Mouse (Mus musculus): ENCODE measurements at regions not wholly inside any gene's neighbourhood (a gene's known extent, or its start where the extent isn't known, plus 50 kb on each side); places are given as distances from the start of the nearest gene placed in this dataset.

GRCm38 (mm10) chr3:58173821-58174220, 240.7 kb upstream of the Tsc22d2 start:
- no peak for TF ChIP-seq EP300 (IDR thresholded peaks at IDR 0.05; ENCODE audit: low read depth in 1 of 2, low read length in 2 of 2)
- no peak for TF ChIP-seq CTCF (IDR thresholded peaks at IDR 0.05 in 2 of 3, conservative IDR thresholded peaks at IDR 0.05 in 1 of 3; ENCODE audit: control insufficient read depth in 1 of 3, insufficient read depth in 1 of 3, low read depth in 2 of 3, low read length in 3 of 3, poor library complexity in 1 of 3, severe bottlenecking in 1 of 3)
- no peak for TF ChIP-seq POLR2AphosphoS5 (IDR thresholded peaks at IDR 0.05; ENCODE audit: borderline replicate concordance, low read depth, low read length)
- no peak for TF ChIP-seq POLR2A (IDR thresholded peaks at IDR 0.05; ENCODE audit: control insufficient read depth in 1 of 2, insufficient read depth in 1 of 2, low read depth in 1 of 2, low read length in 2 of 2, poor library complexity in 1 of 2)
- no peak for TF ChIP-seq NRF1 (IDR thresholded peaks at IDR 0.05; ENCODE audit: insufficient read depth, low read depth, low read length, poor library complexity, severe bottlenecking)
- TF ChIP-seq ZKSCAN1 (IDR thresholded peaks at IDR 0.05; ENCODE audit: low read depth, low read length): no peak
- no peak for TF ChIP-seq MAZ (IDR thresholded peaks at IDR 0.05; ENCODE audit: low read depth, low read length)
- TF ChIP-seq BHLHE40 (IDR thresholded peaks at IDR 0.05; ENCODE audit: borderline replicate concordance, low read depth, low read length): no peak
- no peak for TF ChIP-seq RCOR1 (IDR thresholded peaks at IDR 0.05; ENCODE audit: low read depth, low read length)
- TF ChIP-seq CHD2 (IDR thresholded peaks at IDR 0.05; ENCODE audit: low read length): no peak
- TF ChIP-seq ELF1 (IDR thresholded peaks at IDR 0.05; ENCODE audit: low read depth, low read length): no peak
- TF ChIP-seq GATA1 (IDR thresholded peaks at IDR 0.05; ENCODE audit: low read depth, low read length): no peak
- no peak for TF ChIP-seq HCFC1 (IDR thresholded peaks at IDR 0.05; ENCODE audit: low read depth, low read length)
- no peak for TF ChIP-seq ZC3H11A (IDR thresholded peaks at IDR 0.05; ENCODE audit: low read depth, low read length)

Data from MEL (cell line).